Mouse (Mus musculus): ENCODE results near the gene Ache.
"Not testable (repeated sequence)": the region's sequence is repeated elsewhere in the genome, so short reads cannot be mapped to it uniquely, and the experiment has no call there.

DNA sequence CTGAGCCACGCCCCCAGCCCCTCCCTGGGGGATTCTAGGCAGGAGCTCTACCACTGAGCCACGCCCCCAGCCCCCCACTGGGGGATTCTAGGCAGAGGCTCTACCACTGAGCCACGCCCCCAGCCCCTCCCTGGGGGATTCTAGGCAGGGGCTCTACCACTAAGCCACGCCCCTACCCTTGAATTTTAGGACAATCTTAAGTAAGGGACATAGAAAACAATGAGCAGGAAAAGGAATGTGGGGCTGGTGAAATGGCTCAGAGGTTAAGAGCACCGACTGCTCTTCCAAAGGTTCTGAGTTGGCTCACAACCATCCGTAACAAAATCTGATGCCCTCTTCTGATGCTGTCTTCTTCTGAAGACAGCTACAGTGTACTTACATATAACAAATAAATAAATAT lies 2.9 kb upstream of the Ache start:
- TF ChIP-seq CTCF (conservative IDR thresholded peaks at IDR 0.05 in 1 of 2, IDR thresholded peaks at IDR 0.05 in 1 of 2; ENCODE audit: low read depth in 2 of 2, low read length in 2 of 2); ZMIZ1 (IDR thresholded peaks at IDR 0.05; ENCODE audit: low read depth, low read length); EP300 (IDR thresholded peaks at IDR 0.05; ENCODE audit: low read length); USF1 (IDR thresholded peaks at IDR 0.05; ENCODE audit: low read depth, low read length); ZNF384 (IDR thresholded peaks at IDR 0.05; ENCODE audit: low read depth, low read length); NELFE (IDR thresholded peaks at IDR 0.05; ENCODE audit: low read depth, low read length); ZC3H11A (IDR thresholded peaks at IDR 0.05; ENCODE audit: low read depth, low read length); MYC (IDR thresholded peaks at IDR 0.05; ENCODE audit: low read depth, low read length); TCF12 (IDR thresholded peaks at IDR 0.05; ENCODE audit: low read depth, low read length): not testable (repeated sequence)

All from CH12.LX (cell line).